Mouse (Mus musculus) liver, embryonic 15.5 days (tissue): ENCODE measurements around the gene Angptl2. TPM values are rescaled to one million over a fixed set of nuclear protein-coding genes. Genes with fewer than 3 reads are reported as not detected.

Source experiments
- polyA plus RNA-seq: library from polyadenylated mRNA; unstranded; fragments of >200 nt; fragmentation: Nextera tagmentation; extraction: Ambion mirVana; gene quantifications from 2 replicates; pipeline ENCODE4 v1.2.1, GENCODE M21; 2015

Gene Angptl2
- polyA plus RNA-seq, 1 experiment from 2014 or later, result 3.3 TPM

Other genes starting within 250 kb of the Angptl2 start
- gene Slc2a8, start 234.0 kb upstream of the Angptl2 start, polyA plus RNA-seq, result 9.1 and 10.4 TPM in 2 replicates
- 0.86 and 0.89 TPM in 2 replicates for gene Garnl3, start 84.4 kb upstream of the Angptl2 start, polyA plus RNA-seq
- 0.90 TPM in 2 replicates for gene Ralgps1, start 155.4 kb downstream of the Angptl2 start, polyA plus RNA-seq
- 1.5 TPM in 2 replicates for gene Zbtb34, start 215.3 kb downstream of the Angptl2 start, polyA plus RNA-seq